In genomic region chr1:58280939-58281624, GRCm38 (mm10) we compare ENCODE assay signal across 24 mouse cellular contexts. TPM values are rescaled to one million over a fixed set of nuclear protein-coding genes. Genes with fewer than 3 reads are reported as not detected.
DNase-seq lines count a peak whose midpoint lies in the region; ATAC-seq and TF ChIP-seq lines count a peak whose summit lies in the region.
"Had no signal": no experiment of that assay in that cellular context is flagged by ENCODE, and none has a peak within 500 bp of the region (broad histone marks: within the 10 kb centered on the region; RNA-seq: fewer than 3 reads in every experiment).

No protein-coding gene starts in this region.

- no peak overlapping the region for H3K4me2 ChIP-seq in embryonic facial prominence, embryonic 14.5 days (ENCODE audit: low read depth, low read length)
- no peak overlapping the region for H3K4me2 ChIP-seq in hindbrain, postnatal 0 days (ENCODE audit: low read depth, low read length)
- H3K4me2 ChIP-seq: heart, embryonic 12.5 days; liver, embryonic 13.5 days; midbrain, embryonic 12.5 days had no signal

- H3K4me1 ChIP-seq in embryonic facial prominence, embryonic 14.5 days (ENCODE audit: control insufficient read depth, insufficient read depth, low read length), result peaks cover 9% of the 10 kb centered on the region; the same call in 1 of the 2 replicates
- H3K4me1 ChIP-seq in hindbrain, postnatal 0 days (ENCODE audit: insufficient read depth, low read length), result no peaks in the 10 kb centered on the region
- H3K4me1 ChIP-seq: heart, embryonic 12.5 days; liver, embryonic 13.5 days had no signal

- H3K4me3 ChIP-seq in embryonic facial prominence, embryonic 14.5 days (ENCODE audit: low read depth, low read length), result no peak overlapping the region
- H3K4me3 ChIP-seq in hindbrain, postnatal 0 days (ENCODE audit: low read length), result no peak overlapping the region
- H3K4me3 ChIP-seq: heart, embryonic 12.5 days; left cerebral cortex, adult 2 months; liver, embryonic 13.5 days; midbrain, embryonic 12.5 days had no signal

- TF ChIP-seq CTCF in hindbrain, postnatal 0 days (IDR thresholded peaks at IDR 0.05; ENCODE audit: low read depth), result no peak

- peak; percentile 40 for DNase-seq in gastrocnemius, postnatal 25 days
- no peak for DNase-seq in gastrocnemius, postnatal 36 days
- DNase-seq in ZHBTc4 (ENCODE audit: low read depth, low spot score), result peak; percentile 28
- peak; percentile 48 for DNase-seq in embryonic facial prominence, embryonic 14.5 days (ENCODE audit: low spot score)
- DNase-seq in hindbrain, postnatal 0 days (ENCODE audit: low spot score), result no peak
- DNase-seq in kidney, postnatal 25 days, result no peak
- no peak for DNase-seq in ovary, adult 18-20 months (ENCODE audit: low spot score)
- DNase-seq: adrenal gland, adult 8-10 months; cerebellum, adult 8-10 months; cerebellum, postnatal 36 days; embryo, embryonic 11 days; heart, adult 18-20 months; heart, postnatal 14 days; kidney, postnatal 4 days; liver, embryonic 13.5 days; lung, adult 2 months; right cerebral cortex, postnatal 14 days had no signal

- no peak overlapping the region for H3K27ac ChIP-seq in embryonic facial prominence, embryonic 14.5 days (replicated peaks; ENCODE audit: low read depth, low read length)
- H3K27ac ChIP-seq in hindbrain, postnatal 0 days, result no peak overlapping the region
- H3K27ac ChIP-seq: left cerebral cortex, adult 2 months; liver, embryonic 13.5 days; midbrain, embryonic 12.5 days had no signal

- ATAC-seq in embryonic facial prominence, embryonic 14.5 days (ENCODE audit: low read depth), result peak; percentile 65
- no peak for ATAC-seq in hindbrain, postnatal 0 days
- ATAC-seq: intestine, postnatal 0 days had no signal

- no peaks in the 10 kb centered on the region for H3K27me3 ChIP-seq in embryonic facial prominence, embryonic 14.5 days (replicated peaks; ENCODE audit: control insufficient read depth, insufficient read depth, low read length)
- H3K27me3 ChIP-seq in hindbrain, postnatal 0 days (ENCODE audit: insufficient read depth, low read length), result no peaks in the 10 kb centered on the region
- H3K27me3 ChIP-seq: liver, embryonic 13.5 days; midbrain, embryonic 12.5 days had no signal

- intact Hi-C loops in gastrocnemius, postnatal 36 days (cut with DNase I), result no loop called here

- H3K9ac ChIP-seq in embryonic facial prominence, embryonic 14.5 days (ENCODE audit: low read depth, low read length), result no peak overlapping the region
- H3K9ac ChIP-seq in hindbrain, postnatal 0 days (replicated peaks; ENCODE audit: low read length), result no peak overlapping the region
- H3K9ac ChIP-seq: heart, embryonic 12.5 days; liver, embryonic 13.5 days; midbrain, embryonic 12.5 days had no signal

- no peaks in the 10 kb centered on the region for H3K9me3 ChIP-seq in embryonic facial prominence, embryonic 14.5 days (ENCODE audit: control insufficient read depth, low read length)
- no peaks in the 10 kb centered on the region for H3K9me3 ChIP-seq in hindbrain, postnatal 0 days (ENCODE audit: low read length)
- H3K9me3 ChIP-seq: heart, embryonic 12.5 days; liver, embryonic 13.5 days; midbrain, embryonic 12.5 days had no signal

- 67% methylated on average over 13 of the region's 13 CpGs for WGBS in embryonic facial prominence, embryonic 14.5 days
- 72% methylated on average over 13 of the region's 13 CpGs for WGBS in hindbrain, postnatal 0 days

- H3K36me3 ChIP-seq in embryonic facial prominence, embryonic 14.5 days (ENCODE audit: control insufficient read depth, insufficient read depth, low read length), result no peaks in the 10 kb centered on the region
- no peaks in the 10 kb centered on the region for H3K36me3 ChIP-seq in hindbrain, postnatal 0 days (ENCODE audit: insufficient read depth, low read length)
- H3K36me3 ChIP-seq: heart, embryonic 12.5 days; liver, embryonic 13.5 days; midbrain, embryonic 12.5 days had no signal

RNA-seq across cellular contexts. Expression of gene Aox2, which starts 3.0 kb away (rescaled TPM):
- total RNA-seq in gastrocnemius, postnatal 25 days (2021), result not detected
- total RNA-seq in gastrocnemius, postnatal 36 days (2021), result under 1 TPM in 1 of 2 experiments, not detected in 1; 0.13 TPM
- 1.2 and 1.4 TPM in 2 replicates for polyA plus RNA-seq in embryonic facial prominence, embryonic 14.5 days (2014; fragmentation: Nextera tagmentation; extraction: Ambion mirVana)
- not detected in 2 replicates for total RNA-seq in hindbrain, postnatal 0 days (2014; rRNA removed)
- polyA plus RNA-seq in hindbrain, postnatal 0 days (2015; fragmentation: Nextera tagmentation; extraction: Ambion mirVana), result 0.03 TPM in 1 of 2 replicates, not detected in the other
- total RNA-seq: left cerebral cortex, postnatal 36 days; neutrophil, adult 5-6 weeks had no signal
- polyA plus RNA-seq: C2C12; heart, embryonic 12.5 days; liver, embryonic 13.5 days; lung, adult 2 months; midbrain, embryonic 12.5 days had no signal

Comparison
In these comparisons a context has a peak if more than half of its experiments do, and no peak if none do; other contexts are left out.
1. DNase-seq: peak in gastrocnemius, postnatal 25 days (single experiment), ZHBTc4 (single experiment) and embryonic facial prominence, embryonic 14.5 days (single experiment); none in gastrocnemius, postnatal 36 days (0 of 2), hindbrain, postnatal 0 days (single experiment), kidney, postnatal 25 days (0 of 2) and ovary, adult 18-20 months (single experiment).